Mouse (Mus musculus) gastrocnemius, postnatal 36 days (tissue): Measurements from ENCODE around the gene Pdpr. TPM values are rescaled to one million over a fixed set of nuclear protein-coding genes. Genes with fewer than 3 reads are reported as not detected.
"Not testable (repeated sequence)": the region's sequence is repeated elsewhere in the genome, so short reads cannot be mapped to it uniquely, and the experiment has no call there.

Experiments used
- DNase-seq, 2 experiments: peaks; one replicate each; pipeline ENCODE4 v3.0.0; 2022
- intact Hi-C: fragments of 180-260 bp; cut with DNase I; formaldehyde crosslinking; loops from one replicate; pipeline ENCODE4 v1.15.1; 2025
- total RNA-seq, 2 experiments: library from RNA; stranded (reverse); gene quantifications; 2 replicates each; pipeline ENCODE4 v1.2.3; 2021

Gene Pdpr
- total RNA-seq, 2 experiments from 2014 or later, result 101 to 105 TPM

- no peak for DNase-seq
- intact Hi-C loops, result loop anchor here (5.0 kb wide), 1 partner anchor 34 kb away; no protein-coding TSS in a partner anchor
These were observed 12.7 kb upstream of the Pdpr start for GRCm38 (mm10) chr8:111081580-111082258.

- intact Hi-C loops, result loop anchor here (5.0 kb wide), 1 partner anchor 37 kb away; no protein-coding TSS in a partner anchor
These were observed 10.5 kb upstream of the Pdpr start for GRCm38 (mm10) chr8:111083936-111084335.

GRCm38 (mm10) chr8:111090126-111090525, 4.3 kb upstream of the Pdpr start:
- DNase-seq, result peak; percentile 22 to 65

More at GRCm38 (mm10) chr8:111083936-111084335, 10.5 kb upstream of the Pdpr start:
- DNase-seq, result not testable (repeated sequence)

DNA sequence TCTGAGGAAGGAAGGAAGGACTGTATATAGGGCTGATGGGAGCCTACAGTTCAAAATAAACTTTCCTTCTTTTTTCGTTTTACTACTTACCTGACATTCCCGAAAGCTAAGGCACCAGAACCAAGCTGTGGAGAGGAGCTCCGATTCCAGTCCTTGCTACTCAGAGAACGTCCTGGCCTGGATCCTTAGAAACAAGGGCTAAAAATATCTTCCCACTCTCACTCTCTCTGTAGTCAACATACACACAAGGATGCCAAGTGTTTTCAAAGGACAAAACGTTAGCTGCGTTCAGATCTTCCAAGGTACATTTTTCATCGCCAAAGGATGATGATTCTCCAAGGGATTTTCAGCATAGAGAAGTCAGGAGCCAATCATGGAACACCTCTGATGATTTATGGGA, 2.7 kb upstream of the Pdpr start:
- no peak for DNase-seq

More at GRCm38 (mm10) chr8:111090126-111090525, 4.3 kb upstream of the Pdpr start:
- intact Hi-C loops, result loop anchor here (2.0 to 5.0 kb wide), 2 partner anchors 35 to 338 kb away; no protein-coding TSS in a partner anchor

DNA sequence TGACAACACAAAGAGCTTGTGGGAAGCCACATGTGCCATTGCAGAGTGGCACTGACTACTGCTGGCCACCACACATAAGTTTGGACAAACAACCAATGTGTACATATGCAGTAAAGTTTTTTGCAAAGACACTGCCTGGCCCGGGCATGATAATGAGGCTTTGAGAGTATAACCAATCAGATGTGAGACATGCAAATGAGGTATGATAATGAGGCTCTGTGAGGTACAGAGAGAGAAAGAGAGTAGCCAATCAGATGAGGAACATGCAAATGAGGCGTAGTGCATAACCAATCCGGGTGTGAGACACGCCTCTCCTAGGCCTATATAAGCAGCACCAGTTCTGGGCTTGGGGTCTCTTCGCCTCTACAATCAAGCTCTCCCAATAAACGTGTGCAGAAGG, 2.1 kb upstream of the Pdpr start, which contains the start of gene Clec18a:
Gene Clec18a, minus strand, starts transcription at position 101 of the 400 bp plus-strand sequence.
- not testable (repeated sequence) for DNase-seq
- intact Hi-C loops, result loop anchor here (5.0 kb wide), 1 partner anchor 340 kb away; no protein-coding TSS in a partner anchor

More for the DNA sequence above, 2.7 kb upstream of the Pdpr start:
- intact Hi-C loops, result loop anchor here (2.0 to 5.0 kb wide), 2 partner anchors 37 to 339 kb away; no protein-coding TSS in a partner anchor

DNA sequence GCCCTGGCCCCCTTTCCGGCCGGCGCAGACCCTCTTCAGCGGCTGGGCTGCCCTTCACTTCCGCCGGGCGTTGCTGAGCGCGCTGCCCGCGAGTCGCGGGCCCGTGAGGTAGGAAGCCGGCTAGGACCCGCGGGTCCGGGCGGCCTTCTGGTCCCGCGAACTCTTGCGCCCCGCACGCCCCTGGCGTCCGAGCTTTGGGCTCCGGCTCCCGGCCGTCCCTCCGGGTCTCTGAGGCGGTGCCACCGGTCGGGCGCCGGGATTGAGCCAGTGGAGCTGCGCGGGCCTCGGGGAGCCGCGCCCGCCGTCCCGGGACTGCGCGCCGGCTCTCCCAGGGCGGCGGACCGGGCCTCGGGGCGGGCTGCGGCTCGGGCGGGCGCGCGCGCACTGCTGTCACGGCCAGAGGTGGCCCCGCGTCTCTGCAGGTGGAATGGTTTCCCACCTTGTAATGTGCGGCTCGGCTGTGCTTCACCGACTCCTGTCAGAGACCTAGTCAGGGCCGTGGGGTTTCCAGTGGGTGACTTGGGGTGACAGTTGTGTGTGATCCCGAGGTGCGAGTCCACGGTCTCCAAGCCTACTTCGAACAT, 381 bp downstream of the Pdpr start:
- intact Hi-C loops, result loop anchor here (5.0 kb wide), 1 partner anchor 343 kb away; no protein-coding TSS in a partner anchor
- not testable (repeated sequence) for DNase-seq

DNA sequence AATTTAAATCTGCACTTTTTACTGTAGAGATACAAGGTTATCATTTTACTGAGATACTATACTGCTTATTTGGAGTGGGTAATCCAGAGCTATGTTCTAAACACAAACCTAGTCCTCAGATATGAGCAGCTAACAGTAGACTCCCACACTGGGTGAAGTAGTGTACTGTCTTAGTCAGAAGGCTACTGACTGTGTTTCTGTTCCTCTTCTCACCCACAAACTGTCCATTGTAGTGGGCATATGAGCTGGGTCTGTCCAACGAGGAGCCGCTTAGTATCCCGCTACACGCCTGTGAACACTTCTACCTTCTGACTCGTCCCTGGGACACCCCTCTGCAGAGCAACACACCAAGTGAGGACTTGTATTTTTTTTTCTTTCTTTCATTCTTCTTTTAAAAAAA, 20.5 kb downstream of the Pdpr start:
- no peak for DNase-seq
- intact Hi-C loops, result no loop called here

- no peak for DNase-seq
- intact Hi-C loops, result no loop called here
These were observed 25.1 kb downstream of the Pdpr start for GRCm38 (mm10) chr8:111119481-111119880.

- no peak for DNase-seq
- intact Hi-C loops, result no loop called here
These were observed 36.3 kb downstream of the Pdpr start for GRCm38 (mm10) chr8:111130756-111131155.

DNA sequence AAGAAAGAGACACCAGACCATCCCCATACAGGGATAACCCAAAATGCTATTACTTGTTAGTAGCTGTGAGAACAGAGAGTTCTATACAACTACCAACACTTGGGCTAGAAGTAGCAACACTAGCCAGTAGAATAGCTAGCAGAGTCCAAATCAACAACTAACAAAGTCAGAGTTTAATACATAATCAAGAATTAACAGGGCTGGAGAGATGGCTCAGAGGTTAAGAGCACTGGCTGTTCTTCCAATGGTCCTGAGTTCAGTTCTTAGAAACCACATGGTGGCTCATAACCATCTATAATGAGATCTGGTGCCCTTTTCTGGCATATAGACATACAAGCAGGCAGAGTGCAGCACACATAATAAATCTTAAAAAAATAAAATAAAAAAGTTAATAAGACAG, 48.1 kb downstream of the Pdpr start:
- intact Hi-C loops, result loop anchor here (2.0 kb wide), 1 partner anchor 46 kb away; no protein-coding TSS in a partner anchor
- DNase-seq, result no peak

GRCm38 (mm10) chr8:111144901-111145459, 50.5 kb downstream of the Pdpr start:
- DNase-seq, intact Hi-C loops: not testable (repeated sequence)

DNA sequence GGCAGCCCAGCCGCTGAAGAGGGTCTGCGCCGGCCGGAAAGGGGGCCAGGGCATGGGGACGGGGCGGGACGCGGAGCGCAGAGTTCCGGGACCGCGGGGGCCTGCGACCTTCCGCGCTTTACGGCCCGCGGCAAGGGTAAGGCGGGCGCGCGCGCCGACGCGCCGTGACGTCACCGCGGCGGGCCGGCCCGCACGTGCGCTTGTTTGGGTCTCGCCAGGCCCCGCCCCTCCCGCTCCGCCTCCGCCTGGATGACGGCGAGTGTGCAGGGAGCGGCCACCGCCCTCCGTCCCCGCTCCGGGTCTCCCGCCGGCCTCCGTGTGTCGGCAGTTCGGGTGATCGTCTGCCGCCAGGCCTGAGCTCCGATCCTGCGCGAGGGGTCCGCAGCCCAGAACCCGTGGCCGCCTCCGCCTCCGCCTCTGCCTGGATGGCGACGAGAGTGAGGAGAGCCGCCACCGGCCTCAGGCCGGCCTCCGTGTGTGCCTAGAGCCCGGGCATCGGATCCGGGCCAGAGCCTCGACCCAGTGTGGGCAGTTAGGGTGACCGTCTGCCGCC, 51.1 kb downstream of the Pdpr start:
- peak; percentile 91 to 95 for DNase-seq

GRCm38 (mm10) chr8:111155721-111156436, 61.4 kb downstream of the Pdpr start:
- intact Hi-C loops, result no loop called here
- DNase-seq, result no peak

More for the DNA sequence above, 51.1 kb downstream of the Pdpr start:
- intact Hi-C loops, result not testable (repeated sequence)

DNA sequence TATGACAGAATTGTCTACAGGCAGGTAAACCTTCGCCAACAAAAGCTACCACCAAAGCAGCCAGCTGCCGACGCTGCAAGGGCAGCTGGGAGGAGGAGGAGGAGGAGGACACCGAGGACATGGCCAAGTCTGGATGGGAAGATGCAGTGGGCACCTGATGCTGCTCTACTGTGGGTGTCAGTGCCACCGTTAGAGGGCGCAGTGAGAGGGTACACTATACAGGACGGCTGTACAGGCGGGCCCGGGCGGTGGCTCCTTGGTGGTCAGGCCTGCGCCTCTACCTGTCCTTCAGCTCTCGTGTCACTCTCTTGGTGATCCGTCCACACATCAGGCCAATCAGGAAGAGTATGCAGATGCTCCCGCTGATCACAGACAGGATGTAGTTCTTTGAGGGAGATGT, 63.2 kb downstream of the Pdpr start:
- peak; percentile 23 to 38 for DNase-seq
- intact Hi-C loops, result no loop called here

DNA sequence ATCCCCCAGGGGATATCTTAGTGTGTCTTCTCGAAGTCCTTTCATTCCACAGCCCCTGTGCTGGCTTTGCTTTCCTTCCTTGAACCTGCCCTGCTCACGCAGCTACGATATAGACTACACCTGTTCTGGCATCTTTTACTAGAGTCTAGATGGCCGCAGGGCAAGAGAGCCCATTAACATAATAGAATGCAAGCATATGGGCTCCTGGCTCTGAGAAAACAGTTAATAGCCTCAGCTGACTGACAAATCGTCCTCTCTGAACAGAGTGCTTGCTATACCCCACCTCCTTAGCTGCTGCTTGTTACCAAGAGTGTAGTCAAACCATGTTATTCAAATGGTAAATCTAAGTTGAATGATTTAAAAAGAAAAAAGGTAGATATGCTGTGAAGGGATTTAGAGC, 77.2 kb downstream of the Pdpr start:
- DNase-seq, result no peak
- intact Hi-C loops, result no loop called here

DNA sequence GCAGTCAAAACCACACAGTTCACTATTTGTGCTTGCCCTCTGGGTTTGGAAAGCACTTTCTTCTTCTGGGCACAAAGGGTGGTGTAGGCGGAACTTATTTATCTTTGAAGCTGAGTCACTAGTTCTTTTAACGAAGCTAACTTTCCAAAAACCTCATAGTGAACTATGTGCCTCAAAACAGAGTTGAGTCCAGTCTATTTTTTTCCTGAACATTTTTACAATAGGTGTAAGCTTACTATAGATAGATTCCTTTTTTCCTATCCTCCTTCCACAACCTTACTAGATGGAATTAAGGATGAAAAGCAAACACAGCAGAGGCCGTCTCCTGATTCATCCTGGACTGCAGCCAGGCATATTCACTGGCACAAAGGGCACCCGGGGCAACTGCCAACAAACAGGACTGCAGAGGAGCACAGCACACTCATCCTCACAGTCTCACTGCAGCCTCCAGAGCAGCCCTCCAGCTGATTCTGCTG, 91.1 kb downstream of the Pdpr start:
- intact Hi-C loops, result loop anchor here (5.0 kb wide), 1 partner anchor 77 kb away; no protein-coding TSS in a partner anchor
- DNase-seq, result peak; percentile 10 to 17
